Mouse (Mus musculus): ENCODE measurements around the gene Ctnnd2. TPM values are rescaled to one million over a fixed set of nuclear protein-coding genes. Genes with fewer than 3 reads are reported as not detected.

The Ctnnd2 gene
- total RNA-seq, 2 experiments from 2014 or later = not detected

GRCm38 (mm10) chr15:30962421-30963160, 790.2 kb downstream of the Ctnnd2 start:
- intact Hi-C loops (cut with DNase I) = no loop called here
- DNase-seq = no peak

GRCm38 (mm10) chr15:30964046-30964445, 791.7 kb downstream of the Ctnnd2 start:
- intact Hi-C loops (cut with DNase I) = no loop called here
- no peak for DNase-seq

- no peak for DNase-seq
- intact Hi-C loops (cut with DNase I) = no loop called here
These were observed 792.7 kb downstream of the Ctnnd2 start for GRCm38 (mm10) chr15:30964865-30965679.

- no peak for DNase-seq
These were observed 794.4 kb downstream of the Ctnnd2 start for GRCm38 (mm10) chr15:30966826-30967225.

GRCm38 (mm10) chr15:30974436-30974835, 802.0 kb downstream of the Ctnnd2 start:
- no peak for DNase-seq
- intact Hi-C loops (cut with DNase I) = no loop called here

More at GRCm38 (mm10) chr15:30966826-30967225, 794.4 kb downstream of the Ctnnd2 start:
- intact Hi-C loops (cut with DNase I) = no loop called here

- DNase-seq = no peak
- intact Hi-C loops (cut with DNase I) = no loop called here
These were observed 802.8 kb downstream of the Ctnnd2 start for GRCm38 (mm10) chr15:30974991-30975775.

GRCm38 (mm10) chr15:30977166-30977740, 804.9 kb downstream of the Ctnnd2 start:
- intact Hi-C loops (cut with DNase I) = no loop called here
- no peak for DNase-seq

GRCm38 (mm10) chr15:30986890-30987289, 814.5 kb downstream of the Ctnnd2 start:
- intact Hi-C loops (cut with DNase I) = no loop called here
- no peak for DNase-seq

- DNase-seq = no peak
- intact Hi-C loops (cut with DNase I) = no loop called here
These were observed 818.2 kb downstream of the Ctnnd2 start for GRCm38 (mm10) chr15:30990421-30991252.

- intact Hi-C loops (cut with DNase I) = no loop called here
- no peak for DNase-seq
These were observed 820.0 kb downstream of the Ctnnd2 start for GRCm38 (mm10) chr15:30992357-30992756.

GRCm38 (mm10) chr15:30992901-30993300, 820.5 kb downstream of the Ctnnd2 start:
- intact Hi-C loops (cut with DNase I) = no loop called here
- no peak for DNase-seq

GRCm38 (mm10) chr15:30995346-30995745, 823.0 kb downstream of the Ctnnd2 start:
- no peak for DNase-seq
- intact Hi-C loops (cut with DNase I) = no loop called here

GRCm38 (mm10) chr15:31004468-31004867, 832.1 kb downstream of the Ctnnd2 start:
- DNase-seq = no peak
- intact Hi-C loops (cut with DNase I) = no loop called here

GRCm38 (mm10) chr15:31004976-31005375, 832.6 kb downstream of the Ctnnd2 start:
- intact Hi-C loops (cut with DNase I) = no loop called here

GRCm38 (mm10) chr15:31006050-31006824, 833.8 kb downstream of the Ctnnd2 start:
- intact Hi-C loops (cut with DNase I) = no loop called here

More at GRCm38 (mm10) chr15:31004976-31005375, 832.6 kb downstream of the Ctnnd2 start:
- no peak for DNase-seq

GRCm38 (mm10) chr15:31006825-31007157, 834.4 kb downstream of the Ctnnd2 start:
- no peak for DNase-seq
- intact Hi-C loops (cut with DNase I) = no loop called here

More at GRCm38 (mm10) chr15:31006050-31006824, 833.8 kb downstream of the Ctnnd2 start:
- no peak for DNase-seq

GRCm38 (mm10) chr15:31008594-31008993, 836.2 kb downstream of the Ctnnd2 start:
- no peak for DNase-seq
- intact Hi-C loops (cut with DNase I) = no loop called here

- intact Hi-C loops (cut with DNase I) = loop anchor here (10.0 kb wide), 1 partner anchor 76 kb away; no protein-coding TSS in a partner anchor
- DNase-seq = no peak
These were observed 848.4 kb downstream of the Ctnnd2 start for GRCm38 (mm10) chr15:31020769-31021168.

GRCm38 (mm10) chr15:31022012-31022411, 849.6 kb downstream of the Ctnnd2 start:
- no peak for DNase-seq
- intact Hi-C loops (cut with DNase I) = loop anchor here (10.0 kb wide), 1 partner anchor 77 kb away; no protein-coding TSS in a partner anchor

Data from gastrocnemius, postnatal 36 days (tissue).